Mouse (Mus musculus) left cerebral cortex, postnatal 4 days (tissue): ENCODE results near the gene Eid1. TPM values are rescaled to one million over a fixed set of nuclear protein-coding genes. Genes with fewer than 3 reads are reported as not detected.

Experiments
- DNase-seq: peaks from one replicate; pipeline ENCODE4 v3.0.0-alpha.2; 2022
- intact Hi-C: fragments of 180-260 bp; cut with DNase I; formaldehyde crosslinking; loops from one replicate; pipeline ENCODE4 v1.15.1; 2025
- total RNA-seq, 2 experiments: library from RNA; stranded (reverse); gene quantifications; 2 replicates each; pipeline ENCODE4 v1.2.3; 2021

Eid1 gene
- total RNA-seq, 2 experiments from 2014 or later = 522 to 568 TPM

DNA sequence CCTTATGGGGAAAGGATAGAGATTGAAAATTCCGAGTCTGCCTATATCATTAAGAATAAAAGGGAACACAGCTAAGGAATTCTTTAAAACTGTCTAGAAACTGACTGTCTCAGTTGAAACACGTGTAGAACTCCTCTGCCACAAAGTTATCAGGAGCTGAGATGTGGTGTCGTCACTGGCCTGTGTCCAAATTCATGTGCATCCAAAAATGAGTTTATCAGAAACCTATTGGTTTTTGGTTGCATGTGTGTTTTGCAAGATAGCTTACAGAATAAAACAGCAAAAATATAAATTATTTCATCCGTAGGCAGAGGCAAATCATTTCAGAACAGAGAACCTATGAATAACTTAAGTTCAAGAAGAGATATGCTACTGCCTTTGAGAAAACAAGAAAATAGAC, 6.2 kb upstream of the Eid1 start:
- DNase-seq = no peak

GRCm38 (mm10) chr2:125667184-125667583, 5.7 kb upstream of the Eid1 start:
- DNase-seq = no peak
- intact Hi-C loops = no loop called here

More for the DNA sequence above, 6.2 kb upstream of the Eid1 start:
- intact Hi-C loops = no loop called here

DNA sequence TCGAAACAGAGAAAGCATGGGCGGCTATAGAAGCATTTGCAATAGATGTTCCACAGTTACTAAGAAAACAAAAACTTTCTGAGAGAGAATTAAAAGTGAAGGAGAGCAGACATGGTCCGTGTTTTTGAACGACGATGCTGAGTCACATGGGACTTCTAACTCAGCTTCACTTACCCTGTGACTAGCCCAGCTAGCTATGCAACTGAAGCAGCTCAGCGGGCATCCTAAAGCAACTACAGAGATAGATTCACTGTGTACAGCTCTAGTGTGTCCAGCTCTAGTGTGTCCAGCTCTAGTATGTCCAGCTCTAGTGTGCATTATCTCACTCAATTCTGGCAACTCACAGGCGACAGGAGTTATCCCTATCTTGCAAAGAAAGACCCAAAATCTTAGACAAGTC, 5.2 kb upstream of the Eid1 start:
- no peak for DNase-seq
- intact Hi-C loops = no loop called here

GRCm38 (mm10) chr2:125670846-125671245, 2.0 kb upstream of the Eid1 start:
- intact Hi-C loops = loop anchor here (5.0 kb wide), 1 partner anchor 51 kb away; the partner anchor contains the start of gene Shc4

GRCm38 (mm10) chr2:125672568-125672956, 333 bp upstream of the Eid1 start:
- intact Hi-C loops = loop anchor here (5.0 kb wide), 1 partner anchor 50 kb away; the partner anchor contains the start of gene Shc4

More at GRCm38 (mm10) chr2:125670846-125671245, 2.0 kb upstream of the Eid1 start:
- DNase-seq = no peak

GRCm38 (mm10) chr2:125681811-125682210, 8.9 kb downstream of the Eid1 start:
- intact Hi-C loops = no loop called here

More at GRCm38 (mm10) chr2:125672568-125672956, 333 bp upstream of the Eid1 start:
- no peak for DNase-seq

GRCm38 (mm10) chr2:125683895-125684294, 11.0 kb downstream of the Eid1 start:
- intact Hi-C loops = no loop called here
- no peak for DNase-seq

More at GRCm38 (mm10) chr2:125681811-125682210, 8.9 kb downstream of the Eid1 start:
- DNase-seq = no peak

GRCm38 (mm10) chr2:125684559-125685440, 11.9 kb downstream of the Eid1 start:
- DNase-seq = no peak
- intact Hi-C loops = no loop called here

DNA sequence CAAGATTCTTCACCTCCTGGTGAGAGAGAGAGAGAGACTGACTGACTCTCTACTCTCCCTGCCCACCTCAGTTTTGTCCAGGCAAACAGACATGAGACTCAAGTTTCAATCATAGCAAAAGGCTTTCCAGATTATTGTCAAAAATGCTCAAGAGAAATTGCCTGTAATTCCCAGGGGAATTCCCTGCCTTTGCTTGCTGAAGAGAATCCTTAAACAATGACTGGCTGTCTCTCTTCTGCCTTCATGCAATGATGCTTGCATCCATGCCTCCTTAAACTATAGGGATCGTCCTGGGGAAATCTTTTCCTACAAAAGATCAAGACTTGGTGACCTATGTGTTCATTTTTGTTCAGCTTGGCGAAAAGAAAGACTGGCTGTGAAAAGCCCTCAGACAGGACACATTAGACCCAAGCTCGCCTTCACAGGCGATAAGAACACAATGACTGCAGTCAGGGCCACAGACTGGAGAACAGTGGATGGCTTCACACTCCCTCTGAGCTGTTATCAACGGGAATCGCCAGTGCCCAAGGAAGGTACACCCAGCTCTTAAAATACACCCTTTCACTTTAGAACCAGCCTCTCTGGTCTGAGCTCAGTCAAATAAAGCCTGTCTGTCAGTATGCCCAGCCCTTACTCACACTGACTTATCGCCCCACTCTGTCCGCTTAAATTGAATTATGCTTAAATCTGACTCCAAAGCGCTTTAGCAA, 12.7 kb downstream of the Eid1 start:
- DNase-seq = no peak
- intact Hi-C loops = no loop called here

GRCm38 (mm10) chr2:125692010-125692409, 19.1 kb downstream of the Eid1 start:
- intact Hi-C loops = no loop called here
- DNase-seq = no peak

DNA sequence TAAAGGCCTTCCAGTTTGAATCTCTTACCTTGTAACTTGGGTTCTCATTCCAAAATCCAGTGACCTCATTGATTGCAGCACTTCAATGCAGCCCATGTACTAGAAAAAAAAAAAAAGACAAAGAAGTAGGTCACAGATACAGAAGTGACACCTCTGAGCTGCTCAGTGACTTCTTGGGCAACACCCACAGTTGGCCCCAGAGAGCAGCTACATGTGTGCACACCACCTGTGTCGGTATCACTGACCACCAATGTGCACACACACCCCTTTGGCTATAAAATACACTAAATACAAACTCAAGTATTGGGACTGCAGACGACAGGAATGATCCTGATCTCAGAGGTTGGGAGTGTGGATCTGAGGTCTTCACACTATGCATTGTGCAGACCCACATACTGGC, 21.9 kb downstream of the Eid1 start:
- intact Hi-C loops = no loop called here
- no peak for DNase-seq

- peak; percentile 29 for DNase-seq
- intact Hi-C loops = no loop called here
Observed at GRCm38 (mm10) chr2:125696219-125696618, 23.3 kb downstream of the Eid1 start.

DNA sequence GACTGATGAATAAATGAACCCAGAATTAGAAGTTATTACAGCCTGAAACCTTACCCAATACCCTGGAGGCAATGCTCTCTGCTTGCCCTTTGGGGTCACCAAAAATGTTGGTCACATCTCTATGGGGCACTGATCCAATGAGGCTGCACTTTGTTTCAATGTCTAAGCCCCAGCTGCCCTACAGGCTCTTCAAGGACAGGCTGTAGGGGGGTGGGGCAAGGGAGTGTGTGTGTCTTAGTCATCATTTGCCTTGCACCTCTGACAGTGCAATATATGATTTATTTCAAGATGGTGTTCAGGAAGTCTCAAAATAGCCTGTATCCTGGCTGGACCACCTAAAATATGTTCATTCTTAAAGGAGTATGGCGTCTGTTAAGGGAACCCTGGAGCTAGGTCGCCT, 28.7 kb downstream of the Eid1 start:
- no peak for DNase-seq

GRCm38 (mm10) chr2:125702851-125703250, 30.0 kb downstream of the Eid1 start:
- intact Hi-C loops = no loop called here
- DNase-seq = no peak

More for the DNA sequence above, 28.7 kb downstream of the Eid1 start:
- intact Hi-C loops = no loop called here

- peak; percentile 8 for DNase-seq
- intact Hi-C loops = no loop called here
Observed at GRCm38 (mm10) chr2:125704907-125705631, 32.2 kb downstream of the Eid1 start.

DNA sequence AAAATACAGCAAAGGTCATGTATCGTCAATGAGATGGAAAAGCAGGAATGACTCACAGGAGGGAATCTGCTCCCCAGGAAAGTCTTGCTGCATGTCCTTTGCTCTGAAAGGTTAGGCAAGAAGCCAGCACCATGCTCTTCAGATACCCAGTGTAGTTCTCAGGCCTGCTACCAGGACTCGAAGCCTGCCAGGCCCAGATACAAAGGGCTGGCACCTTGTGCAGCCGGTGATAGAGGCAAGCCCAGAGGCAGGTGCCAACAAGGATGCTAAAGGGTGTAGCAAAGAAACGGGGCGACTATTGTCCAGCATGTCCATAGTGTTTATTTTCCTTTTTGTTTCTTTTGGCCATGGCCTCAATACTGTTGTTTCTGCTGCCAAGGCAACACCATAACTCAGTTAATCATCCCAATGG, 33.6 kb downstream of the Eid1 start:
- DNase-seq = peak; percentile 18
- intact Hi-C loops = no loop called here

- no peak for DNase-seq
- intact Hi-C loops = no loop called here
Observed at GRCm38 (mm10) chr2:125716599-125716998, 43.7 kb downstream of the Eid1 start.

- DNase-seq = no peak
- intact Hi-C loops = loop anchor here (5.0 kb wide), 1 partner anchor 51 kb away; the partner anchor contains the start of gene Eid1
Observed at GRCm38 (mm10) chr2:125723086-125723407, 50.2 kb downstream of the Eid1 start.

- intact Hi-C loops = loop anchor here (5.0 kb wide), 1 partner anchor 51 kb away; the partner anchor contains the start of gene Eid1
Observed at GRCm38 (mm10) chr2:125723408-125724085, 50.7 kb downstream of the Eid1 start.

DNA sequence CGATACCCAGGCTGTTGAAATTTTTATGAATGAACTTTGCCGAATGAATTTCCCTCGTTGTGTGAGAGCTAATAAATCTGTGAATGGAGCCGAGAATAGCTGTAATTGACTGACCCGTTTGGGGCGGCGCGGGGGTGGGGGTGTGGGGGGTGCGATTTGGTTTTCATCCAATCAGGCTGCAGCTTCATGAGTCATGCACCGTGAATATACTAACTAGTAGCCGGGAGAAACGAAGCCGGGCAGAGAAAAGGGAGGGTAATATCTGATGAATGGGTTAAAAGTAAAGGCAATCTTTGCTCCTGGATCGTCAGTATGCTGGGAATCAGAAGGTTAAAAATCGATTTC, 51.2 kb downstream of the Eid1 start, which contains the start of gene Shc4:
Gene Shc4, minus strand, starts transcription at position 63 of the 345 bp plus-strand sequence.
- DNase-seq = peak; percentile 69
- intact Hi-C loops = loop anchor here (5.0 kb wide), 1 partner anchor 52 kb away; the partner anchor contains the start of gene Eid1

More at GRCm38 (mm10) chr2:125723408-125724085, 50.7 kb downstream of the Eid1 start:
- peak; percentile 84 for DNase-seq
